Mouse (Mus musculus) testis, adult 2 months (tissue): Measurements from ENCODE around the gene Rgs3.

Source experiments
- CTCF ChIP-seq: fragments of 200-500 bp; IDR thresholded peaks from 2 replicates; pipeline ENCODE4 v1.5.1; 2012; ENCODE audit warnings: low read depth, mild to moderate bottlenecking, inconsistent platforms, low read length, moderate library complexity; ENCODE audit not compliant: control insufficient read depth, insufficient read depth, insufficient replicate concordance
- POLR2A ChIP-seq: fragments of 200-500 bp; IDR thresholded peaks from 2 replicates; pipeline ENCODE4 v1.6.1; 2012; ENCODE audit warnings: low read depth, mild to moderate bottlenecking, inconsistent platforms, low read length, moderate library complexity; ENCODE audit not compliant: control insufficient read depth

GRCm38 (mm10) chr4:62674031-62674995 is 114.7 kb downstream of the Rgs3 start:
- TF ChIP-seq CTCF, result no peak
- no peak for TF ChIP-seq POLR2A
